Mouse (Mus musculus) frontal cortex, postnatal 14 days (tissue): ENCODE measurements at regions not wholly inside any gene's neighbourhood (a gene's known extent, or its start where the extent isn't known, plus 50 kb on each side); places are given as distances from the start of the nearest gene placed in this dataset.
"Not testable (repeated sequence)": the region's sequence is repeated elsewhere in the genome, so short reads cannot be mapped to it uniquely, and the experiment has no call there.

Source experiments
- DNase-seq, 2 experiments: peaks; one replicate each; pipeline ENCODE4 v3.0.0; 2022; ENCODE audit warnings: low spot score in 2 of 2

DNA sequence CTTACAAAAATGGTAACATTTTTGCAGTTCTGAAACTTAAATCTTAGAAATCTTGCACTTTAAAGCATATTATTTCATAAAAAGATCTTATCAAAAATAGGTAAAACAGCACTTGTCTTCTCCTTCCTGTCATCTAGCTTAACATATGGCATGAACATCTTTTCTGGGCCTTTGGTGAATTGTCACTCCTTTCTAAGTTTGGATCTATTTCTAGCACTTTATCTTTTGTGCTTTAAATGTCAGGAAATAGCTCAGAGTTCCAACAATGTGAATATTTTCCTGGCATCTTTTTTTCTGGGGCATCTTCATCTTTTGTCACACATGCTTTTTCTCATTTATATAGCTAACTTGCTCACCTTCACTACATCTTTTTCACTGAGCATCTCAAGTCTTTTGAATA is 527.4 kb upstream of the Gm5150 start:
- DNase-seq: no peak

DNA sequence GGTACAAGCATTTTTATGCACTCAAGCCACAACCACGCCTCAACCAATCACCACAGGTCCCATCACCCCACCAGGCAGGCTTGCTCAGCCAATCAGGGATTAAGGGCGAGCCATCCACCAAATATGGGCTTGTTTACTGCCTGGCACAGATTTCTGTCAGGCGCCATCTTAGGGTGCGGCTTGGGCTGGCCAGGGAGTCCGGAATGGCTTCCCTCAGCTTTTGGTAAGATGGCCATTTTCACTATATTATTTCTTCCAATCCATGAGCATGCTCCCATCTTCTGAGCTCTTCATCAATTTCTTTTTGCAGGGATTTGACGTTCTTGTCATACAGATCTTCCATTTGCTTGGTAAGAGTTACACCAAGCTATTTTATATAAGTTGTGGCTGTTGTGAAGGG is 521.3 kb upstream of the Gm5150 start:
- not testable (repeated sequence) for DNase-seq

DNA sequence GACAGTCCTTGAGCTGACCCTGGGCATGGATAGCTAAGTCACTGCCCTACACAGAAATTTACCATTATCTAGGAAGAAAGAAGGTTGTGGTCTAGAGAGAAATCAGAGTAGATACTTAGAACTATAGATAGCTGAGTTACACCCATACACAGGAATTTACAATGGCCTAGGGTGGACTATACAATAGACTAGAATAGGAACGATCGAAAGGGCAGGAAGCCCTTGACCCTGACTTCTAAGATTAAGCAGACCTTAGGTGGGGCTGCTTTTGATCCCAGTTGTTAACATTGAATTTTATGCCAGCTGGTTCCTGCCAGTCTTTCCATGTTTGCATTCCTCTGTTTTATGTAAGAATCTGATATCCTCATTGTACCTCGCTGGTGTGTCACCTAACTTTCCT is 482.2 kb upstream of the Gm5150 start:
- DNase-seq: not testable (repeated sequence)

DNA sequence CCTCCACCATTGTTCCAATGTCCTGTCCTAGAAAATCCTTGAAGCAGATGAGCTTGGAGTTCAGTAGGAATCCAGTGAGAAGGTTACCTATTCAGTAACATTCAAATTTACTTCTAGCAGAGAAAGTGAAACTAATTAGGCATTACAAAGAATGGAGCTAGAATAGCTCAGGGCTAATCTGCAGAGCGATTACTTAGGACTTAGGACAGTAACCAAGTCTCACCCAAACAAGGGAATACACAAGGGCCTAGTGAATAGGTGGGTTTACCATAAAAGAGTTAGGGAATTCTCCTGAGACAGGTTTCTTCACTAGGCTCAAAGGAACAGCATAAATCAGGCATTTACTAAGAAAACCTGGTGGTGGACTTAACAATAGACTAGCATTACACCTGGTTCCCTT is 476.5 kb upstream of the Gm5150 start:
- DNase-seq: no peak

DNA sequence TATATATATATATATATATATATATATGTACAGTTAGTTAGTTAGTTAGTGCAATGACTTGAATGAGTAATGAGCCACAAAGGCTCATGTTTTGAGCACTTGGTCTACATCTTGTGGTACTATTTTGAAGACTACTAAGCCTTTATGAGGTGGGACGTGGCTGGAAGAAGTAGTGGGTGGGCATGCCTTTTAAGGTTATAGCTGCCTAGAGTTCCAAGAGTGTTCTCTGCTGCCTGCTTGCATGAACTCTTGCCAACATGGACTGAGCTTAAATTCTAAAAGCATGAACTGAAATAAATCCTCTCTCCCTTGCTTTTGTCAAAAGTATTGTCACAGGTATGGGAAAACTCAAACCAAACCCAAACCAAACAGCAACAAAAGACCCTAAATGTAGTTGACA is 465.1 kb upstream of the Gm5150 start:
- no peak for DNase-seq

DNA sequence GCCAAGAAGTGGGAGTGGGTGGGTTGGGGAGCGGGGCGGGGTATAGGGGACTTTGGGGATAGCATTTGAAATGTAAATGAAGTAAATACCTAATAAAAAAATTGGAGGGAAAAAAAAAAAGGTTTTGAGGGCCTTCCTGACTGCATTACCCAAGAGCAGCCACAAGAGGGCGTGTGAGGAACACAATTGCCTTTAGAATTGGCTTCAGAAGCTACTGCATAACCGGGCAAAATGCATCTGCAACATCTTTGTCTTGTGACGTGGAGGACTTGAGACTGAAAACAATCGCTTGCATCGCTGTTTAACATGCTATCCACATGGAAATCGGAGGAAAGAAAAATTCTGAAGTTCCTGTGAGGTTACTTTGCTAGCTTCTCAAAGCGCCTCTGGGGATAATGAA is 460.2 kb upstream of the Gm5150 start:
- DNase-seq: peak; percentile 43 to 69

DNA sequence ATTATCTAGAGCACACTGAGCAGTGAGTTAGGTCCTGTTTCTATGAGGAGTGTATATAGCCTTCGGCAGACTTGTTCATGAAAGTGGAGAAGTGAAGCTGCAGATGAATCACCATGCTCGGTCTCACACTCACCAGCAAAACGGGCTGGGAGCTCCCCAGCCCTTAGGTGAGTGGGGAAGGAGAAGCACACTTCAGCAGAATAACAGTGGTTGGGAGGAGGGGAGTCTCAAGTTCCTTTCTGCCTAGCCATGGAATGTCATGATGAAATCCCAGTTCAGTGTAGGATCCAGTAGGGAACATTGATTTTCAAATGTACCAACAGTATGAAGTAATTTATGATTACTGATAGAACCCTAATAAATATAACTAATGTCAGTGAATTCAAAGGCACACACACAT is 459.1 kb upstream of the Gm5150 start:
- no peak for DNase-seq

DNA sequence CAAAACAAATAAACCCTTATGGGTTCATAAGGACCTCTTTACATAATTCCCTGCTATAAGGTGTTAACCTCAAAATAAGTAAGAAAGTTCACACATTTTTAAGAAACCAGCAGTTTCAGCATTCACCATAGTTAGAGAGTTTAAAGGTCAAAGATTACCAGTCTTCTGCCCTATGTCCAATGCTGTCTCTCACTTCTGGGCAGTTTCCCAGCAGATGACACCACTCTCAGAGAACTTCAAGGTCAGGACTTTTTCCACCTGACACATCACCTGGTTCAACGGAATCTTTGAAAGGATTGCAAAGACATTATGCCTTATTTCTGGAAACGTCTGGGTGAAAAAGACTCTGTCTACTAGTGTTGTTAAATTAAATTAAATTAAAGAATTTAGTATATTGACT is 458.1 kb upstream of the Gm5150 start:
- no peak for DNase-seq

DNA sequence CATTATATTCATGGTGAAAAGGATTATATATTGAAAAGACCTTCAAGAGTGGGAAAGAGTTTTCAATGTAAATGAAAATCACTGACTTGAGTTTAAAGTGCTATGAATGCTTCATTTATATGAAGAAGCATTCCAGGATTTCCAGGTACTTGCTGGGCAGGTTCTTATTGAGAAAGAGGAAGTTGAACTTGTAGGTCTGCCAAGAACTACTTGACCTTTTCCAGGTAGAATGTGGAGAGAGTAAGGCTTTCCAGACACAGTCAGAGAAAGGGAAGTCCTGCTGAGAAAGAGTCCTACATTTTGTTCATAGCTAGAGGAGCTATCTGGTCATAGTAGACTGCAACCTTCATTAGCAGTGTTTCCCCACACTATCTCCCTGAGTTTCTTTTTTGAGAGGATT is 426.8 kb upstream of the Gm5150 start:
- DNase-seq: no peak

DNA sequence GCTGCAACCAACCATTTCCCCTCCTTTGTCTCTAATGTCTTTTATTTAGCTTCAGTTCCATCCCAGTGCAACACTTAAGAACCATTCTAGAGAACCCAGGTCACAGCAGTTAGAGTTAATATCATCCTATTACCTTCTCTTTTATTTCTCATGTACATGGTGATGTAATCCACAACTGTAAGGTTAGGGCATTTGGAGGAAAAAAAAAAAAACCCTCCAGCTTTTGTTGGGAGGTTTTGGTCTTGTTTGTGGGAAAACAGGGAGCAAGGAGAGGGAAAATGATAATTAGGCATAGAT is 425.5 kb upstream of the Gm5150 start:
- DNase-seq: no peak

DNA sequence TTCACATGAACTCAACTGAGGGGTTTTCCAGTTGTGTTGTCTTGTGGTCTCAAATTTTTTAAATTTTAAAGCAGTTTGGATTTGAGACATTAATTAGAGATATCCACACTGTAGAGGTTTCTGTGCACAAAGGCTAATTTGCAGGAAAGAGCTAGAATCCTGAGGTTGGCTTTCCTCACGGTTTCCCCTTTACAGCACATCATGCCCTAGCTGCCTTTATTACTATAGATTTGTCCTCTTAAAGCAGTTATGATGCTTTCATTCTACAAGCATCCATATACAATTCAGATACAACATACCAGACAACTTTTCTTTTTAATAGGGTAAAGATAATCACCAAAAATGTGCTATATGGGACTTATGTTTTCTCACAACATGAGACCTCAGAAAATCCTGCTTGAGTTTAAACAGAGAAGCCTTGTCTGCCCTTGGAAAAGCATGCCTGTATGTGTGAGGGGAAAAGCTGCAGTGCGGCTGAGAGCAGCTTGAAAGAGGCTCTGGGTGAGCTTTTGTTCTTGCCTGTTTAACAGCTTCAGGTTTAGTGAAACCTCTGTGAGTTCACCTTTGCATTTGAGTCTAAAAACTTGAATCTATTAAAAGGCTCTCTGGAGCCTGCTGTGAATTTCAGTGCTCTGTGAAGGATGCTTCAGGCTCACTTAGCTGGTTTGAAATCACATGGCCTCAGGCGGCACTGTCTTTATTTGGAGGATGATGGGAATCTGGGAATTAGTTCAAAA is 425.0 kb upstream of the Gm5150 start:
- no peak for DNase-seq
